Mouse (Mus musculus) spleen, adult 2 months (tissue): ENCODE measurements around the gene Cck.

ENCODE experiments used
- CTCF ChIP-seq: fragments of 200-500 bp; IDR thresholded peaks from 2 replicates; pipeline ENCODE4 v1.5.1; 2011; ENCODE audit warnings: mild to moderate bottlenecking, inconsistent platforms; ENCODE audit not compliant: insufficient read depth, insufficient read length, insufficient replicate concordance; ENCODE audit errors: extremely low read depth
- POLR2A ChIP-seq: fragments of 200-500 bp; IDR thresholded peaks from 2 replicates; pipeline ENCODE4 v1.6.1; 2011; ENCODE audit warnings: low read depth, low read length, inconsistent platforms

- no peak for TF ChIP-seq CTCF
- no peak for TF ChIP-seq POLR2A
Measured at GRCm38 (mm10) chr9:121532626-121533025, 37.1 kb upstream of the Cck start.
